23 mouse cellular contexts compared by ENCODE assay signal in genomic region chr9:58028841-58029240, GRCm38 (mm10). TPM values are rescaled to one million over a fixed set of nuclear protein-coding genes. Genes with fewer than 3 reads are reported as not detected.
A peak's percentile ranks its signal among the peaks of the same experiment; 100 is the strongest.
DNase-seq lines count a peak whose midpoint lies in the region.
"Had no signal": no experiment of that assay in that cellular context is flagged by ENCODE, and none has a peak within 500 bp of the region (broad histone marks: within the 10 kb centered on the region; RNA-seq: fewer than 3 reads in every experiment).

No protein-coding gene starts in this region.

- peak; percentile 79 to 84 for DNase-seq in adrenal gland, adult (ENCODE audit: inconsistent age in 2 of 2, low spot score in 1 of 2)
- DNase-seq in adrenal gland, postnatal 25 days, result no peak
- peak; percentile 71 for DNase-seq in adrenal gland, adult 2 months
- DNase-seq in adrenal gland, postnatal 4 days (ENCODE audit: low spot score in 2 of 2), result no peak
- peak; percentile 37 for DNase-seq in adrenal gland, postnatal 10 days
- no peak for DNase-seq in adrenal gland, adult 18-20 months (ENCODE audit: low spot score in 2 of 2)
- DNase-seq in adrenal gland, postnatal 14 days, result peak; percentile 43
- no peak for DNase-seq in adrenal gland, adult 8-10 months
- DNase-seq: B cell, adult 2 months; cerebellum, adult 11 months; cerebellum, adult 11-12 months; cerebellum, adult 18-20 months; cerebellum, adult 2 months; cerebellum, adult 8-10 months; cerebellum, adult 9-10 months; cerebellum, adult 9-11 months; cerebellum, postnatal 10 days; cerebellum, postnatal 14 days; cerebellum, postnatal 25 days had no signal

RNA-seq across cellular contexts. Expression of gene Cyp11a1, which starts 22.6 kb away (rescaled TPM):
- total RNA-seq in adrenal gland, postnatal 25 days (2021), result 6,596 and 7,089 TPM in 2 replicates
- 1,000 to 10,000 TPM; 6,621 to 7,422 TPM for total RNA-seq in adrenal gland, adult 2 months (2021)
- 1,463 and 1,873 TPM in 2 replicates for polyA plus RNA-seq in adrenal gland, adult 2 months (2012; rRNA removed)
- 1,000 to 10,000 TPM; 2,307 to 2,341 TPM for total RNA-seq in adrenal gland, postnatal 4 days (2021)
- total RNA-seq in adrenal gland, postnatal 10 days (2021), result 1,000 to 10,000 TPM; 1,564 to 1,873 TPM
- 1,000 to 10,000 TPM; 6,431 to 6,741 TPM for total RNA-seq in adrenal gland, adult 18-20 months (2021)
- 2,863 and 3,093 TPM in 2 replicates for total RNA-seq in adrenal gland, postnatal 14 days (2021)
- total RNA-seq in adrenal gland, adult 8-10 months (2022), result 1,000 to 10,000 TPM; 7,138 to 8,839 (median 8,155) TPM
- total RNA-seq: MEL had no signal
- polyA plus RNA-seq: activated CD4-positive, CD25-positive, alpha-beta regulatory T cell, adult 4 months; CD4-positive, CD25-positive, alpha-beta regulatory T cell, adult 4 months had no signal

RNA-seq across cellular contexts. Expression of gene Stra6, which starts 34.7 kb away (rescaled TPM):
- 1.6 and 2.1 TPM in 2 replicates for total RNA-seq in adrenal gland, postnatal 25 days (2021)
- total RNA-seq in adrenal gland, adult 2 months (2021), result 1 to 10 TPM; 1.5 to 1.8 TPM
- polyA plus RNA-seq in adrenal gland, adult 2 months (2012; rRNA removed), result 2.0 and 2.6 TPM in 2 replicates
- 1 to 10 TPM in 1 of 2 experiments, under 1 TPM in 1; 0.90 to 2.2 TPM for total RNA-seq in adrenal gland, postnatal 4 days (2021)
- 1 to 10 TPM; 1.1 to 1.3 TPM for total RNA-seq in adrenal gland, postnatal 10 days (2021)
- 1 to 10 TPM; 1.1 to 1.5 TPM for total RNA-seq in adrenal gland, adult 18-20 months (2021)
- total RNA-seq in adrenal gland, postnatal 14 days (2021), result 0.96 and 1.3 TPM in 2 replicates
- total RNA-seq in adrenal gland, adult 8-10 months (2022), result 1 to 10 TPM; 1.0 to 2.6 (median 2.2) TPM
- total RNA-seq: MEL had no signal
- polyA plus RNA-seq: G1E had no signal

Comparison
In these comparisons a context has a peak if more than half of its experiments do, and no peak if none do; other contexts are left out.
1. DNase-seq: peak in adrenal gland, adult (2 of 2), adrenal gland, adult 2 months (single experiment), adrenal gland, postnatal 10 days (single experiment) and adrenal gland, postnatal 14 days (single experiment); none in adrenal gland, postnatal 25 days (single experiment), adrenal gland, postnatal 4 days (0 of 2), adrenal gland, adult 18-20 months (0 of 2) and adrenal gland, adult 8-10 months (single experiment).